Mouse (Mus musculus) E14TG2a.4 (cell line): Measurements from ENCODE around the gene Lnpep.

Source experiments
- CTCF ChIP-seq: conservative IDR thresholded peaks from 2 replicates; pipeline ENCODE4 v1.5.1; 2014; ENCODE audit warnings: low read length
- NANOG ChIP-seq: IDR thresholded peaks from 2 replicates; pipeline ENCODE4 v1.6.1; 2014; ENCODE audit warnings: borderline replicate concordance, low read length, mixed read lengths
- POU5F1 ChIP-seq: IDR thresholded peaks from 2 replicates; pipeline ENCODE4 v1.6.1; 2014; ENCODE audit warnings: low read length, borderline replicate concordance

- TF ChIP-seq CTCF, result no peak
- TF ChIP-seq POU5F1, result no peak
- no peak for TF ChIP-seq NANOG
These were observed 27.7 kb upstream of the Lnpep start for GRCm38 (mm10) chr17:17652570-17652969.
